Mouse (Mus musculus): ENCODE data around the gene P2ry14. TPM values are rescaled to one million over a fixed set of nuclear protein-coding genes. Genes with fewer than 3 reads are reported as not detected.

P2ry14 gene
- total RNA-seq (2023) = 4.4 TPM

DNA sequence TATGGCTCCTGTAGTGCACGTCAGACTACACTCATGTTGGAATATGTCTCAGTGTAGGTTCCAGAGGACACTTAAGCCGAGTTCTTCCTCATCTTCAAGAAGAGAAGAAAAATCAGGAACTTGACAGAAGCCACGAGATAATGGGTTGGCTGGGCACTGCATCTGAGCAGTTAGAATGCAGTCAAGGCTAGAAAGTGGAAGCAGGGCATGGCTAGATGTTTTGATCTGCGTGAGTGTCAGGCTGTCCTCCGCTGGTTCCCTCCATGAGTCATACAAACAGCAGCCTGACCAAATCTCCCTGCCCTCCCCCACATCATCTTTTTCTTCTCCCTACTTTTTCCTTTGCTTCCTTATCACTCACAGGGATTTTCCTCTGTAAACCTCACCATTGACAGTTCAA is at the start of gene P2ry14:
TSS of gene P2ry14 (minus strand) at position 195 of the 400 bp plus-strand sequence.

DNA sequence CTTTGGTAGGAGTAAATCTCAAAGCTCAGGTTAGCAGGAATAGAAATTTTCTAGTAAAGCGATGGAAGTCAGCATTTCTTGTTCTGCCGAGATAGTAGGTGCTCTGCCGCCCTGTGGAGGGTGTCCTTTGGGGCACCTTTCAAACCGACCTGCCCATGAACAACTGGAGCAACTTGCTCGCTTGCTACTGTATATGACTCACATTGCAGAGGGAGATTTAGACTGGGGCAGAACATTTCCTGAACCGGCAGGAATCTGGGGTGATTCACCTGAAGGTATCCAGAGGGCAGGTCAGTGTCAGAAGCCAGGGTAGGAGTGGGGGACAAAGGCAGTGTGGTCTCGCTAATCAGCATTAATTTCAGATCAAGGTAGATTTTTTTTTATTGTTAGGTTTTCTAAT is 41.5 kb upstream of the P2ry14 start, which contains the start of gene Gpr87:
TSS of gene Gpr87 (minus strand) at position 167 of the 400 bp plus-strand sequence.

DNA sequence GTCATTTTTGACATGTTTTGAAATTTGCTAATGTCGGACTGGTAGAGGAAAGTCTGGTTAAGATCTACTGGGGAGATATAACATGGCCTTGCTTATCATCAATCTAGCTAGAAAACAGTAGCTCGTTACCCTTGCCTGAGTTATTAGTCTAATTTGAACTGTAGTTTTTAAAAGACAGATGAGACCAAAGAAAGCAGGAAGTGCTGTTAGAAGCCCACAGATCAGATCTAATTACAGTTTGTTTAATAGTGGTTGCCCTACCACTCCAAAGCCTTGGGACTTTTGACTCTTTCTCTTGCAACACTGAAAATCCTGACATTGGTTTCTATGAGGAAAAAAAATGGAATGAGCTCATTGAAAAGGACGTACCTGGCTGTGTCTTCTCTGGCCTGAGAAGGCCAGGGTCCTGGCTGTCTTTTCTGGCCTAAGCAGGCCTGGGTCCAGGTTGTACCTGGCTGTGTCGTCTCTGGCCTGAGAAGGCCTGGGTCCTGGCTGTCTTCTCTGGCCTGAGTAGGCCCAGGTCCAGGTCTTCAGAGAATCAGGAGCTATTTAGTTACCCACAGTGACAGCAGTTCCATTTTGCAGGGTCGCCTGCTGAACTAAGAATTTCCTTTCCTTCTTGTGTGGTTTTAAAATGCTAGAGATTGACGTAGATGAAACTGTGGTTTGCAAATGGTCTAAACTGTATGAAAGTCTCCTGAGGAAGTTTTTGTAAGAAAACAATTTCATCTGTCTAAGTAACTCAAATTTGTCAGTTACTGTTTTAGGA is 52.0 kb downstream of the P2ry14 start, which contains the start of gene Gpr171:
TSS of gene Gpr171 (minus strand) at position 604 of the 769 bp plus-strand sequence.

Other genes starting within 250 kb of the P2ry14 start
- 1.5 TPM for gene Med12l, start 147.8 kb downstream of the P2ry14 start, total RNA-seq (2023)
- 63.8 TPM for gene Gpr171, start 51.8 kb downstream of the P2ry14 start, total RNA-seq (2023)
- gene Gpr87, start 41.5 kb upstream of the P2ry14 start, total RNA-seq (2023) = not detected
- gene P2ry13, start 57.3 kb upstream of the P2ry14 start, total RNA-seq (2023) = 1.1 TPM
- 1.0 TPM for gene P2ry12, start 109.3 kb upstream of the P2ry14 start, total RNA-seq (2023)
- not detected for gene Igsf10, start 190.8 kb upstream of the P2ry14 start, total RNA-seq (2023)